Mouse (Mus musculus): ENCODE measurements at regions not wholly inside any gene's neighbourhood (a gene's known extent, or its start where the extent isn't known, plus 50 kb on each side); places are given as distances from the start of the nearest gene placed in this dataset.

DNA sequence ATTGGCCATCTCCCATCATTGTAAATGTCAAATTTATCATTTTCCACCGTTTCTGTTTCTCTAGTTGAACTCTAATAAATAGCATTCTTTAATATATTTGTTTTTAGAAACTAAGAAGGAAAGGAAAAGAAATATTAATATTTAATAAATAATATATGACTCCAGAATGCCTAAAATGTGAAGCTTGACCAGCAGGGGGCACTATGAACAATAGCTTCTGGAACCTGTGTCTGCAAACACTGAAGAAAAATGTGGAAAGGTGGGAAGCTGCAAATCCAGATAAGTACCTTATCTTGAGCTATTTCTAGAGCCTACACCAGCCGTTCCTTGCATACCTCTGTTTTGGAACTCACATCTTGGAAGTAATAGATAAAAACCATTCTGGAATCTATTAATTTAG is 493.7 kb upstream of the Lingo2 start:
- H3K9me3 ChIP-seq, result no peaks in the 10 kb centered on the region
- no peak for DNase-seq (ENCODE audit: low spot score)
- no peak overlapping the region for H3K27ac ChIP-seq
- H3K4me3 ChIP-seq, result no peak overlapping the region
- no peaks in the 10 kb centered on the region for H3K27me3 ChIP-seq (ENCODE audit: insufficient read depth, poor library complexity, severe bottlenecking)
- H3K36me3 ChIP-seq, result no peaks in the 10 kb centered on the region
- 37% methylated on average over 2 of the region's 2 CpGs for WGBS
- H3K4me1 ChIP-seq, result no peaks in the 10 kb centered on the region

DNA sequence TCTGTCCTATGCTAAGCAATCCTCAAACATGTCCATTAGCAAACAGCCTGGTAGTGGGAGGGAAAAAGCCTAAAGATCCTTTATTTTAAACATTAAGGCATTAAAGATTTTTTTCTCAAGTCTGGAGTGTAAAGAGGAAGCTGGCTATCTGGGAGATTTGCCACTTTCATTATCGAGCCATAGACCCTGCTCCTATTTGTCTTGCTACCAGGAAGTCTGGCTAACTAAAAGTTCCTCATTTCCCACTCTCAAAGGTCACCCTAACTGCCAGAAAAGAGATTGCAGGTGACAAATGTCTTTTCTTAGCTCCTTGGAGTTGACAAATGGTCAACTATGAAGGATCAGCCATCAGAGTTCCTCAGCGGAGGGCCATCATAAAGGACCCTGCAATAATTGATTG is 461.2 kb upstream of the Lingo2 start:
- Histone ChIP-seq H3K4me1 (no peaks in the 10 kb centered on the region), H3K27me3 (ENCODE audit: insufficient read depth, poor library complexity, severe bottlenecking) (no peaks in the 10 kb centered on the region), H3K36me3 (no peaks in the 10 kb centered on the region), H3K9me3 (no peaks in the 10 kb centered on the region), H3K27ac (no peak overlapping the region), H3K4me3 (no peak overlapping the region)
- DNase-seq (ENCODE audit: low spot score), result no peak
- 68% methylated on average over 2 of the region's 2 CpGs for WGBS

DNA sequence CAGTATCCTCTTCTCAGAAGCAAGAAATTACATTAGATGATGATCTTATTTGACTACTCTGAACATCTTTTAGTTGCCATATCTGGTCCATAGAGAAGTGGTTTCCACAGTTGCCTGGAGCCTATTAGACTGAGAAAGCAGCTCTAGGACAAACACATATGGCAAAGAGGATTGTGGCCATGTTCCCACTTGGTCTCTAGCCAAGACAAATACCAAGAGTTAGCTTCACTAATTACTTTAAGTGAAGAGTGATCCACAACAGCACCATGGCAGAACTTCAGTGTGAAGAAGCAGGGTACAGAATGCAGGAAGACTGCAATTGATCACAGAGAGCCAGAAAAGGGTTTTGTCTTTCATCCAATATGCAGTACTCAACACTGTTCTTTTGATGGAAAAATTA is 436.6 kb upstream of the Lingo2 start:
- H3K27ac ChIP-seq, result no peak overlapping the region
- no peak overlapping the region for H3K4me3 ChIP-seq
- no peaks in the 10 kb centered on the region for H3K4me1 ChIP-seq
- H3K36me3 ChIP-seq, result no peaks in the 10 kb centered on the region
- no peaks in the 10 kb centered on the region for H3K27me3 ChIP-seq (ENCODE audit: insufficient read depth, poor library complexity, severe bottlenecking)
- H3K9me3 ChIP-seq, result no peaks in the 10 kb centered on the region
- DNase-seq (ENCODE audit: low spot score), result no peak

GRCm38 (mm10) chr4:37386882-37387281 is 435.3 kb upstream of the Lingo2 start:
- no peak for DNase-seq (ENCODE audit: low spot score)
- H3K27me3 ChIP-seq (ENCODE audit: insufficient read depth, poor library complexity, severe bottlenecking), result no peaks in the 10 kb centered on the region
- no peaks in the 10 kb centered on the region for H3K36me3 ChIP-seq
- no peak overlapping the region for H3K27ac ChIP-seq
- H3K9me3 ChIP-seq, result no peaks in the 10 kb centered on the region
- H3K4me1 ChIP-seq, result no peaks in the 10 kb centered on the region
- WGBS, result 52% methylated on average over 1 of the region's 1 CpGs
- no peak overlapping the region for H3K4me3 ChIP-seq

DNA sequence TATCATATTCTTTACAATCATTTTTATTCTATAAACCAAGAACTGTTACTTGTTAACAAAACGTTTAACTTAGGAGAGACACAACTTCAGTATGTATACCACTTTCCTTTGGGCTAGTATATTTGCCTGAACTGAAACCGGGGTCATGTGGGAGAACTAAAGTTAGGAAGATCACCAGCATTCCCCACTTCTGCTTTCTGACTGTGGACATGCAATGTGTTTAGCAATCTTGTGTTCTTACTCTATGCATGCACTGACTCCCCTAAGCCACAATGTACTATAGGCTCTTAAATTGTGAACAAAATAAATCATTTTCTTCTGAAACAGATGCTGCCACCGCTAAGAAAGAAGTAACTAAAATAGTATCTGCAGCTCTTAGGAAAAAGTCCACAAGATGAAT is 412.7 kb upstream of the Lingo2 start:
- Histone ChIP-seq H3K4me3 (no peak overlapping the region), H3K4me1 (no peaks in the 10 kb centered on the region), H3K27ac (no peak overlapping the region), H3K27me3 (ENCODE audit: insufficient read depth, poor library complexity, severe bottlenecking) (no peaks in the 10 kb centered on the region), H3K9me3 (no peaks in the 10 kb centered on the region), H3K36me3 (no peaks in the 10 kb centered on the region)
- WGBS, result 66% methylated on average over 3 of the region's 3 CpGs
- DNase-seq (ENCODE audit: low spot score), result no peak

- no peak overlapping the region for H3K4me3 ChIP-seq
These were observed 409.7 kb upstream of the Lingo2 start for GRCm38 (mm10) chr4:37361254-37361653.

DNA sequence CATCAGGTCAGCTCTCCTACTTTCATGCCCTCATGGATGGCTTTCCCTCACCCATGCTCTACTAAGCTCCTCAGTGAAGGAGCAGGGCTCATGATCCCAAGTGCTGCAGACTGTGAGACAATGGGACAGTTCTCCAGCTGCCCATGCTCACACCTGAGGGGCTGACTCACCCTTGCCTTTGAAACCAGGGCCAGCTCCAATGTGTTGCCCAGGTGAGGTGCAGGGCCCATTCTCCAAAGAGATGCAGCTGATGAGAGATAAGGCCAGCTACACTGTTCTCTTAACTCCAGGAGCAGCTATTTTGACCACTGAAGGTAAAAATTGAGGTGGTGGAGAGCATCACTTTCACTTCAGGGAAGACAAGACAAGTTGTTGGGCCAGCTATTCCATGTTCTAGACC is 386.8 kb upstream of the Lingo2 start:
- no peaks in the 10 kb centered on the region for H3K4me1 ChIP-seq
- H3K4me3 ChIP-seq, result no peak overlapping the region
- H3K27ac ChIP-seq, result no peak overlapping the region
- no peaks in the 10 kb centered on the region for H3K36me3 ChIP-seq
- DNase-seq (ENCODE audit: low spot score), result peak; percentile 55
- H3K9me3 ChIP-seq, result no peaks in the 10 kb centered on the region; the same call in 1 of the 2 replicates
- no peaks in the 10 kb centered on the region for H3K27me3 ChIP-seq (ENCODE audit: insufficient read depth, poor library complexity, severe bottlenecking)

More at GRCm38 (mm10) chr4:37361254-37361653, 409.7 kb upstream of the Lingo2 start:
- Histone ChIP-seq H3K27me3 (ENCODE audit: insufficient read depth, poor library complexity, severe bottlenecking) (no peaks in the 10 kb centered on the region), H3K9me3 (no peaks in the 10 kb centered on the region), H3K4me1 (no peaks in the 10 kb centered on the region), H3K36me3 (no peaks in the 10 kb centered on the region), H3K27ac (no peak overlapping the region)
- 86% methylated on average over 5 of the region's 5 CpGs for WGBS
- DNase-seq (ENCODE audit: low spot score), result no peak

Data from heart, embryonic 10.5 days (tissue).